Mouse (Mus musculus) E14TG2a.4 (cell line): ENCODE data around the gene Zmynd8.

ENCODE experiments used
- CTCF ChIP-seq: conservative IDR thresholded peaks from 2 replicates; pipeline ENCODE4 v1.5.1; 2014; ENCODE audit warnings: low read length
- NANOG ChIP-seq: IDR thresholded peaks from 2 replicates; pipeline ENCODE4 v1.6.1; 2014; ENCODE audit warnings: borderline replicate concordance, low read length, mixed read lengths
- POU5F1 ChIP-seq: IDR thresholded peaks from 2 replicates; pipeline ENCODE4 v1.6.1; 2014; ENCODE audit warnings: low read length, borderline replicate concordance

DNA sequence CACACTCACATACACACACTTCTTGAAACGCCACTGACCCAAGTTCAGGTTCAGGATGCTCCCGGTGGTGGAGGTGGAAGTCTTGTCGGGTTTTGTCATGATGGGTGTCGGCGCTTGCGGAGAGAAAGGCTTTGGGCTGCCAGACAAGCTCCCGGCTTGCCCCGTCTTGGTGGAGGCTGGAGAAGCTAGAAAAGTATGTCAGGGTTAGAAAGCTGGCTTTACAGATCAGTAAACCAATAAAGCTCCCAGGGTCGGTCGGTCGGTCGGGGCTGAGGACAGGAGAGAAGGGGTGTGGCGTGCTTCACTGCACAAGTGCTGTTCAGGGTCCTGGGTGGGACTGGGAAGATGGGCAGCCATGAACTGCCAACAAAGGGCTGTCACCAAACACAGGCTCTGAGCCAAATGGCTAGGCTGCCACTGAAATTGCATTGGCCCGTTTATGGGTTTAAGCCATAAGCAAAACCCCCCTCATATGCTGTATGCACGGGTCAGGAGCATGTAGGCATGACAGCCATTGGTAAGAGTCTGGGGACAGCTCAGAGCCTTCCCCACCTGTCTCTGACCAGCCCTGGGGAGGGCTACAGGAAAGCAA lies 78.2 kb downstream of the Zmynd8 start:
- TF ChIP-seq CTCF (no peak), NANOG (no peak), POU5F1 (no peak)
